ENCODE assay signal across 9 mouse cellular contexts in the genomic region with DNA sequence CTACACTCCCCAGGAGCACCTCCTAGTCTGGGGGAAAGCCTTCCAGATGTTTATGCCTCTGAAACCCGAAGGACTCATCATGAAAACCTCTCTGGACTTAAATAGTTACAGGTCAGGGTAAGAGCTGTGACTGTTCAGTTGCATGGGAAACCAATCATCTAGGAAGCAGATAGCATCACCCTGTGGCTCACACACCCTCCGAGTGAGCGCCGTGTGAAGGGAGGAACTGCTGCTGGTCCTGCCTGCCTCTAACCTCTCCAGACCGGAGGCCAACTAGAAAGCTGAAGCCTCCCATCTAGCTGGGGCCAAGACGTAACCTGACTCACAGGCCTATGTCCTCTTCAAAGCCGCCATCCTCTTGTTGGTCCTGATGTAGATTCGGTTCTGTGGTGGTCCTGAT. TPM values are rescaled to one million over a fixed set of nuclear protein-coding genes. Genes with fewer than 3 reads are reported as not detected.
A peak's percentile ranks its signal among the peaks of the same experiment; 100 is the strongest.
DNase-seq lines count a peak whose midpoint lies in the region; ATAC-seq and TF ChIP-seq lines count a peak whose summit lies in the region.
"Had no signal": no experiment of that assay in that cellular context is flagged by ENCODE, and none has a peak within 500 bp of the region (broad histone marks: within the 10 kb centered on the region; RNA-seq: fewer than 3 reads in every experiment).

No protein-coding gene starts in this region.

- H3K4me2 ChIP-seq in kidney, embryonic 16.5 days (replicated peaks; ENCODE audit: low read depth, low read length), result no peak overlapping the region

- H3K9me3 ChIP-seq in kidney, embryonic 16.5 days (ENCODE audit: low read length), result no peaks in the 10 kb centered on the region
- no peaks in the 10 kb centered on the region for H3K9me3 ChIP-seq in E14TG2a.4 (ENCODE audit: low read length)
- H3K9me3 ChIP-seq in hindbrain, embryonic 10.5 days, result no peaks in the 10 kb centered on the region

- H3K36me3 ChIP-seq in kidney, embryonic 16.5 days (ENCODE audit: insufficient read depth, low read length), result no peaks in the 10 kb centered on the region
- no peaks in the 10 kb centered on the region for H3K36me3 ChIP-seq in kidney, adult 2 months (ENCODE audit: control insufficient read depth, insufficient read depth, low read length)
- H3K36me3 ChIP-seq in E14TG2a.4 (ENCODE audit: insufficient read depth, low read length) (peaks cover 40% of the 10 kb centered on the region), macrophage (ENCODE audit: inconsistent target) (no peaks in the 10 kb centered on the region)
- 0 out of 2 replicates have a peak, but pooled peaks cover 12% of the 10 kb centered on the region for H3K36me3 ChIP-seq in hindbrain, embryonic 10.5 days

- H3K9ac ChIP-seq in kidney, embryonic 16.5 days (replicated peaks; ENCODE audit: low read length), result no peak overlapping the region

- no peak overlapping the region for H3K4me3 ChIP-seq in kidney, embryonic 16.5 days (ENCODE audit: low read length)
- no peak overlapping the region for H3K4me3 ChIP-seq in kidney, adult 2 months (ENCODE audit: insufficient read depth, low read depth, low read length)
- peak overlapping the region; percentile 75 for H3K4me3 ChIP-seq in E14TG2a.4 (replicated peaks; ENCODE audit: low read length)
- no peak overlapping the region for H3K4me3 ChIP-seq in macrophage (ENCODE audit: inconsistent target)
- no peak overlapping the region for H3K4me3 ChIP-seq in hindbrain, embryonic 10.5 days

- H3K4me1 ChIP-seq in kidney, embryonic 16.5 days (ENCODE audit: insufficient read depth, low read length), result peaks cover 61% of the 10 kb centered on the region
- peaks cover 32% of the 10 kb centered on the region for H3K4me1 ChIP-seq in kidney, adult 2 months (ENCODE audit: control insufficient read depth, insufficient read depth, low read length)
- H3K4me1 ChIP-seq in E14TG2a.4 (replicated peaks; ENCODE audit: low read depth, low read length), result peaks cover 98% of the 10 kb centered on the region
- peaks cover 59% of the 10 kb centered on the region for H3K4me1 ChIP-seq in hindbrain, embryonic 10.5 days (replicated peaks)

- H3K79me2 ChIP-seq in macrophage (ENCODE audit: inconsistent target), result peaks cover 100% of the 10 kb centered on the region

- no peak for DNase-seq in kidney, adult 2 months
- no peak for DNase-seq in hindbrain, embryonic 10.5 days (ENCODE audit: low spot score)
- DNase-seq in adrenal gland, postnatal 10 days, result no peak
- DNase-seq: lung, postnatal 36 days; thymus, postnatal 25 days had no signal

- WGBS in kidney, embryonic 16.5 days, result 82% methylated on average over 8 of the region's 8 CpGs
- WGBS in kidney, adult 2 months, result 85% methylated on average over 8 of the region's 8 CpGs
- 75% methylated on average over 8 of the region's 8 CpGs for WGBS in macrophage (ENCODE audit: missing documents)
- WGBS in hindbrain, embryonic 10.5 days, result 90% methylated on average over 8 of the region's 8 CpGs

- 0 out of 2 replicates have a peak overlapping the region, but pooled peaks have one; percentile 76 for H3K27ac ChIP-seq in kidney, embryonic 16.5 days (ENCODE audit: low read length)
- H3K27ac ChIP-seq in kidney, adult 2 months (ENCODE audit: insufficient read depth, low read depth, low read length), result no peak overlapping the region
- peak overlapping the region; percentile 87; the same call in 1 of the 2 replicates for H3K27ac ChIP-seq in macrophage
- no peak overlapping the region; the same call in 1 of the 2 replicates for H3K27ac ChIP-seq in hindbrain, embryonic 10.5 days

- no peaks in the 10 kb centered on the region for H3K27me3 ChIP-seq in kidney, embryonic 16.5 days (ENCODE audit: insufficient read depth, low read length)
- no peaks in the 10 kb centered on the region for H3K27me3 ChIP-seq in kidney, adult 2 months (replicated peaks; ENCODE audit: control insufficient read depth, insufficient read depth, low read length)
- H3K27me3 ChIP-seq in E14TG2a.4 (ENCODE audit: insufficient read depth, low read length), result no peaks in the 10 kb centered on the region
- no peaks in the 10 kb centered on the region for H3K27me3 ChIP-seq in hindbrain, embryonic 10.5 days (ENCODE audit: insufficient read depth, poor library complexity, severe bottlenecking)

- TF ChIP-seq CTCF in kidney, adult 2 months (conservative IDR thresholded peaks at IDR 0.05; ENCODE audit: insufficient read depth, insufficient read length, low read depth, low read length), result no peak
- TF ChIP-seq CTCF in E14TG2a.4 (conservative IDR thresholded peaks at IDR 0.05; ENCODE audit: low read length), result no peak

- no peak for TF ChIP-seq POLR2A in kidney, adult 2 months (IDR thresholded peaks at IDR 0.05; ENCODE audit: low read depth, low read length)

- no peak for ATAC-seq in kidney, embryonic 16.5 days (ENCODE audit: low FRiP score, low TSS enrichment)
- ATAC-seq in common myeloid progenitor, adult 5-6 weeks (replicated peaks; ENCODE audit: low read depth, poor library complexity, severe bottlenecking), result 0 out of 2 replicates have a peak, but pooled peaks have one; percentile 10

RNA-seq across cellular contexts. Expression of gene Ppp2r5c, which starts 53.2 kb away (rescaled TPM):
- 140 and 145 TPM in 2 replicates for polyA plus RNA-seq in kidney, embryonic 16.5 days (2015; fragmentation: Nextera tagmentation; extraction: Ambion mirVana)
- polyA plus RNA-seq in kidney, adult 2 months (2012; rRNA removed), result 29.9 and 41.3 TPM in 2 replicates
- total RNA-seq in common myeloid progenitor, adult 5-6 weeks (2017), result 222 and 243 TPM in 2 replicates
- total RNA-seq in macrophage (2018; cell fraction: chromatin; rRNA removed), result 100 to 1,000 TPM in 2 of 26 experiments, 10 to 100 TPM in 24; 19.9 to 103 (median 77.9) TPM
- 100 to 1,000 TPM; 104 to 180 (median 147) TPM for total RNA-seq in macrophage (2018; cell fraction: cytosol; rRNA removed)
- total RNA-seq in macrophage (2018; cell fraction: nucleus; rRNA removed), result 100 to 1,000 TPM in 6 of 26 experiments, 10 to 100 TPM in 20; 31.2 to 122 (median 80.1) TPM
- polyA plus RNA-seq in macrophage (2018), result 110 to 139 TPM (median 129 TPM) in 3 replicates
- 139 and 146 TPM in 2 replicates for polyA plus RNA-seq in hindbrain, embryonic 10.5 days (2016; fragmentation: Nextera tagmentation; extraction: Ambion mirVana)
- total RNA-seq in adrenal gland, postnatal 10 days (2021), result 100 to 1,000 TPM; 108 to 121 TPM

Comparison
In these comparisons a context has a peak if more than half of its experiments do, and no peak if none do; other contexts are left out.
1. H3K27ac ChIP-seq: peak in kidney, embryonic 16.5 days (single experiment) and macrophage (single experiment); none in kidney, adult 2 months (single experiment) and hindbrain, embryonic 10.5 days (single experiment).